In genomic region chr2:18689064-18689921, GRCm38 (mm10) we compare ENCODE assay signal across 8 mouse cellular contexts. TPM values are rescaled to one million over a fixed set of nuclear protein-coding genes. Genes with fewer than 3 reads are reported as not detected.
DNase-seq lines count a peak whose midpoint lies in the region; ATAC-seq and TF ChIP-seq lines count a peak whose summit lies in the region.

No protein-coding gene starts in this region.

- no peak overlapping the region for H3K27ac ChIP-seq in embryonic facial prominence, embryonic 13.5 days
- peak overlapping the region; percentile 89 for H3K27ac ChIP-seq in hindbrain, embryonic 10.5 days
- H3K27ac ChIP-seq in spleen, adult 2 months (ENCODE audit: insufficient read depth, low read length): no peak overlapping the region

- peak overlapping the region; percentile 80 for H3K4me2 ChIP-seq in embryonic facial prominence, embryonic 13.5 days

- peak; percentile 32 to 52 for DNase-seq in adrenal gland, adult 18-20 months (ENCODE audit: low spot score in 2 of 2)
- DNase-seq in hindbrain, embryonic 10.5 days (ENCODE audit: low spot score): peak; percentile 72
- DNase-seq in layer of hippocampus, postnatal 25 days (ENCODE audit: extremely low spot score in 1 of 2, low spot score in 1 of 2): peak; percentile 36 to 41
- peak; percentile 62 to 67 for DNase-seq in lung, postnatal 4 days
- DNase-seq in spleen, adult 2 months (ENCODE audit: low read depth in 1 of 2, low spot score in 2 of 2): peak in 1 of 2 experiments; percentile 50

- TF ChIP-seq CTCF in spleen, adult 2 months (IDR thresholded peaks at IDR 0.05; ENCODE audit: extremely low read depth, insufficient read depth, insufficient read length, insufficient replicate concordance): no peak

- H3K9ac ChIP-seq in embryonic facial prominence, embryonic 13.5 days: peak overlapping the region; percentile 61

- TF ChIP-seq POLR2A in spleen, adult 2 months (IDR thresholded peaks at IDR 0.05; ENCODE audit: low read depth, low read length): no peak

- H3K4me3 ChIP-seq in erythroblast, embryonic 14.5 days (replicated peaks): peak overlapping the region; percentile 33
- peak overlapping the region; percentile 48 for H3K4me3 ChIP-seq in embryonic facial prominence, embryonic 13.5 days
- peak overlapping the region; percentile 59 for H3K4me3 ChIP-seq in hindbrain, embryonic 10.5 days
- peak overlapping the region; percentile 52 for H3K4me3 ChIP-seq in spleen, adult 2 months (ENCODE audit: extremely low read depth, insufficient read depth, insufficient read length)

- no peaks in the 10 kb centered on the region; the same call in 1 of the 2 replicates for H3K36me3 ChIP-seq in erythroblast, embryonic 14.5 days (ENCODE audit: control insufficient read depth)
- H3K36me3 ChIP-seq in embryonic facial prominence, embryonic 13.5 days: peaks cover 1% of the 10 kb centered on the region
- peaks cover 3% of the 10 kb centered on the region for H3K36me3 ChIP-seq in hindbrain, embryonic 10.5 days
- H3K36me3 ChIP-seq in spleen, adult 2 months (ENCODE audit: control insufficient read depth, insufficient read depth, low read length): no peaks in the 10 kb centered on the region

- peaks cover 89% of the 10 kb centered on the region for H3K27me3 ChIP-seq in erythroblast, embryonic 14.5 days (ENCODE audit: control insufficient read depth)
- H3K27me3 ChIP-seq in embryonic facial prominence, embryonic 13.5 days: peaks cover 78% of the 10 kb centered on the region
- peaks cover 93% of the 10 kb centered on the region for H3K27me3 ChIP-seq in hindbrain, embryonic 10.5 days (ENCODE audit: insufficient read depth, poor library complexity, severe bottlenecking)
- H3K27me3 ChIP-seq in spleen, adult 2 months (ENCODE audit: control insufficient read depth, insufficient read depth, low read length): peaks cover 25% of the 10 kb centered on the region

- H3K4me1 ChIP-seq in erythroblast, embryonic 14.5 days (ENCODE audit: control insufficient read depth): peaks cover 21% of the 10 kb centered on the region
- H3K4me1 ChIP-seq in embryonic facial prominence, embryonic 13.5 days: peaks cover 19% of the 10 kb centered on the region
- H3K4me1 ChIP-seq in hindbrain, embryonic 10.5 days (replicated peaks): peaks cover 28% of the 10 kb centered on the region
- H3K4me1 ChIP-seq in spleen, adult 2 months (ENCODE audit: control insufficient read depth, insufficient read depth, insufficient read length): peaks cover 21% of the 10 kb centered on the region

- H3K9me3 ChIP-seq in erythroblast, embryonic 14.5 days (ENCODE audit: control insufficient read depth, low read length): peaks cover 17% of the 10 kb centered on the region; the same call in 1 of the 2 replicates
- no peaks in the 10 kb centered on the region for H3K9me3 ChIP-seq in embryonic facial prominence, embryonic 13.5 days
- H3K9me3 ChIP-seq in hindbrain, embryonic 10.5 days: 0 out of 2 replicates have a peak, but pooled peaks cover 3% of the 10 kb centered on the region

- ATAC-seq in erythroblast, adult 5-6 weeks (replicated peaks; ENCODE audit: low FRiP score, poor library complexity, severe bottlenecking): no peak
- ATAC-seq in embryonic facial prominence, embryonic 13.5 days (ENCODE audit: insufficient number of reproducible peaks, insufficient read depth, low FRiP score, low TSS enrichment, low read depth): no peak; the same call in 1 of the 2 replicates

- under 1% methylated on average over 51 of the region's 51 CpGs for WGBS in embryonic facial prominence, embryonic 13.5 days
- under 1% methylated on average over 51 of the region's 51 CpGs for WGBS in hindbrain, embryonic 10.5 days
- 2% methylated on average over 51 of the region's 51 CpGs for WGBS in spleen, adult 2 months

RNA-seq across cellular contexts. Expression of gene Spag6, which starts 4.5 kb away (rescaled TPM):
- not detected in 2 replicates for polyA plus RNA-seq in erythroblast, embryonic 14.5 days (2012)
- not detected in 2 replicates for total RNA-seq in erythroblast, adult 5-6 weeks (2015; ENCODE audit: low replicate concordance)
- 0.60 TPM in 1 of 2 replicates, not detected in the other for total RNA-seq in erythroblast, adult 5-6 weeks (2017; ENCODE audit: low replicate concordance)
- total RNA-seq in adrenal gland, adult 18-20 months (2021): under 1 TPM; 0.51 to 0.66 TPM
- 0.11 TPM in 1 of 2 replicates, not detected in the other for polyA plus RNA-seq in embryonic facial prominence, embryonic 13.5 days (2015; fragmentation: Nextera tagmentation; extraction: Ambion mirVana)
- 0.46 and 0.59 TPM in 2 replicates for polyA plus RNA-seq in hindbrain, embryonic 10.5 days (2016; fragmentation: Nextera tagmentation; extraction: Ambion mirVana)
- 1 to 10 TPM; 3.8 to 5.5 TPM for total RNA-seq in layer of hippocampus, postnatal 25 days (2021)
- polyA plus RNA-seq in spleen, adult 2 months (2012; rRNA removed): 0.51 and 0.80 TPM in 2 replicates

RNA-seq across cellular contexts. Expression of gene Bmi1, which starts 12.5 kb away (rescaled TPM):
- polyA plus RNA-seq in erythroblast, embryonic 14.5 days (2012): 0.13 TPM in 1 of 2 replicates, not detected in the other
- total RNA-seq in erythroblast, adult 5-6 weeks (2015; ENCODE audit: low replicate concordance): 10.8 and 11.5 TPM in 2 replicates
- total RNA-seq in erythroblast, adult 5-6 weeks (2017; ENCODE audit: low replicate concordance): 5.3 and 14.9 TPM in 2 replicates
- 10 to 100 TPM; 63.8 to 81.4 TPM for total RNA-seq in adrenal gland, adult 18-20 months (2021)
- 27.6 and 28.8 TPM in 2 replicates for polyA plus RNA-seq in embryonic facial prominence, embryonic 13.5 days (2015; fragmentation: Nextera tagmentation; extraction: Ambion mirVana)
- 25.1 and 26.8 TPM in 2 replicates for polyA plus RNA-seq in hindbrain, embryonic 10.5 days (2016; fragmentation: Nextera tagmentation; extraction: Ambion mirVana)
- 10 to 100 TPM; 51.7 to 53.7 TPM for total RNA-seq in layer of hippocampus, postnatal 25 days (2021)
- polyA plus RNA-seq in spleen, adult 2 months (2012; rRNA removed): 9.0 and 13.0 TPM in 2 replicates

RNA-seq across cellular contexts. Expression of gene Commd3, which starts 17.1 kb away (rescaled TPM):
- 6.1 and 7.7 TPM in 2 replicates for polyA plus RNA-seq in erythroblast, embryonic 14.5 days (2012)
- 32.6 and 37.3 TPM in 2 replicates for total RNA-seq in erythroblast, adult 5-6 weeks (2015; ENCODE audit: low replicate concordance)
- total RNA-seq in erythroblast, adult 5-6 weeks (2017; ENCODE audit: low replicate concordance): 34.3 and 51.4 TPM in 2 replicates
- 100 to 1,000 TPM; 105 to 112 TPM for total RNA-seq in adrenal gland, adult 18-20 months (2021)
- polyA plus RNA-seq in embryonic facial prominence, embryonic 13.5 days (2015; fragmentation: Nextera tagmentation; extraction: Ambion mirVana): 238 and 240 TPM in 2 replicates
- polyA plus RNA-seq in hindbrain, embryonic 10.5 days (2016; fragmentation: Nextera tagmentation; extraction: Ambion mirVana): 86.0 and 122 TPM in 2 replicates
- 100 to 1,000 TPM; 104 to 110 TPM for total RNA-seq in layer of hippocampus, postnatal 25 days (2021)
- polyA plus RNA-seq in spleen, adult 2 months (2012; rRNA removed): 19.3 and 20.2 TPM in 2 replicates
